Mouse (Mus musculus): ENCODE measurements around the gene Dpm1. TPM values are rescaled to one million over a fixed set of nuclear protein-coding genes. Genes with fewer than 3 reads are reported as not detected.

Dpm1 gene
- polyA plus RNA-seq, 1 experiment: 155 TPM

DNA sequence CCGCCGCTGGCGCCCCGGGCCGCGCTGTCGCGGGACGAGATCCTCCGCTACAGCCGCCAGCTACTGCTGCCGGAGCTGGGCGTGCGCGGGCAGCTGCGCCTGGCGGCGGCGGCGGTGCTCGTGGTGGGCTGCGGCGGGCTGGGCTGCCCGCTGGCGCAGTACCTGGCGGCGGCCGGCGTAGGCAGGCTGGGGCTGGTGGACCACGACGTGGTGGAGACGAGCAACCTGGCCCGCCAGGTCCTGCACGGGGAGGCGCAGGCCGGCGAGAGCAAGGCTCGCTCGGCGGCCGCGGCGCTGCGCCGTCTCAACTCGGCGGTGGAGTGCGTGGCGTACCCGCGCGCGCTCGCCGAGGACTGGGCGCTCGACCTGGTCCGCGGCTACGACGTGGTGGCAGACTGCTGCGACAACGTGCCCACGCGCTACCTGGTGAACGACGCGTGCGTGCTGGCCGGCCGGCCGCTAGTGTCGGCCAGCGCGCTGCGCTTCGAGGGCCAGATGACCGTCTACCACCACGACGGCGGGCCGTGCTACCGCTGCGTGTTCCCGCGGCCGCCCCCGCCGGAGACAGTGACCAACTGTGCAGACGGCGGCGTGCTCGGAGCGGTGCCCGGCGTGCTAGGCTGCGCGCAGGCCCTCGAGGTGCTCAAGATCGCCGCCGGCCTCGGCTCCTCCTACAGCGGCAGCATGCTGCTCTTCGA lies 531 bp upstream of the Dpm1 start:
- Histone ChIP-seq H3K4me1 (peaks cover 58% of the 10 kb centered on the region), H3K36me3 (replicated peaks; ENCODE audit: low read length) (peaks cover 39% of the 10 kb centered on the region), H3K27me3 (replicated peaks) (peaks cover 4% of the 10 kb centered on the region), H3K9me3 (no peaks in the 10 kb centered on the region), H3K4me3 (replicated peaks) (peak overlapping the region; percentile 99)
- no peak for TF ChIP-seq FLI1 (IDR thresholded peaks at IDR 0.05; ENCODE audit: low read length)
- no peak for TF ChIP-seq GATA1 (IDR thresholded peaks at IDR 0.05; ENCODE audit: borderline replicate concordance, low read length)

DNA sequence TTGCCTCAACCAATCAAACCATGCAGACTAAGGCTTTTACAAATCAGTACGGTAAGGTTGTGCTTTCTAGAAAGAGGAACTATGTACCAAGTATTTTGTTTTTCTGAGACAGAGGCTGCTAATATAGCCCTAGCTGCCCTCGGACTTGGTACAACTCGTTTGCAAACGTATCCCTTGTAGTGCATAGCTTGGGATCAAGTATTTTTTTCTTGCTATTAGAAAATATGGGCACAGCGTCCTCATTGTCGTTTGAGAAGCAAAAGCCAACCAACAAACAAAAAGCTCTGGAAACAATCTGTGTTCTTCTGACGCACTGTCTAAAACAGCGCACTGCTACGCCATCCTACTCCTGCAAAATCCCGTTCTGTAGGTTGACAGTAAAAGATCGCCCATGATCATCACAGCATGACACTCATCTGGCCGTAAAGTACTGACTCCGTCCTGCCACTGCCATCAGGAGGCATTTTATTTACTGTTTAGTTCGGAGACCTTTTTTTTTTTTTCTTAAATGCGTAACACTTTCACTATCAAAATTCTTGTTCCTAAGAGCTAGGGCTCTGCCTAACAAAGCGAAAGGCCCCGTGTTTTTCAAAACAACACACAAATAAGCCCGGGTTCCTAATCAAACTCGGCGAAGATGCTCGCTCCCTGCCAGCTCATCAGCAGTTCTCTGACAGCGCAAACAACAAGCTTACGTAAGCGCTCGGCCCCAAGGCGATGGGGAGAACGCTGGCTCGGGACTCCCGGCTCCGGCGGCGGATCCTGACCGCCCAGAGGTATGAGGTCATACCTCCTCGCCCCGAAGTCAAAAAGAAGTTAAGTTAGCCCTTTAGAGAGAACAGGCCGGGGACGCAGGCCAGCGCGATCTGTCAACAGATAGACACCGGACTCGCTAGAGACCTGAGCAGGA lies 1.0 kb downstream of the Dpm1 start:
- TF ChIP-seq FLI1 (IDR thresholded peaks at IDR 0.05; ENCODE audit: low read length): no peak
- TF ChIP-seq GATA1 (IDR thresholded peaks at IDR 0.05; ENCODE audit: borderline replicate concordance, low read length): no peak
- H3K36me3 ChIP-seq (replicated peaks; ENCODE audit: low read length): peaks cover 55% of the 10 kb centered on the region
- peaks cover 70% of the 10 kb centered on the region for H3K4me1 ChIP-seq

DNA sequence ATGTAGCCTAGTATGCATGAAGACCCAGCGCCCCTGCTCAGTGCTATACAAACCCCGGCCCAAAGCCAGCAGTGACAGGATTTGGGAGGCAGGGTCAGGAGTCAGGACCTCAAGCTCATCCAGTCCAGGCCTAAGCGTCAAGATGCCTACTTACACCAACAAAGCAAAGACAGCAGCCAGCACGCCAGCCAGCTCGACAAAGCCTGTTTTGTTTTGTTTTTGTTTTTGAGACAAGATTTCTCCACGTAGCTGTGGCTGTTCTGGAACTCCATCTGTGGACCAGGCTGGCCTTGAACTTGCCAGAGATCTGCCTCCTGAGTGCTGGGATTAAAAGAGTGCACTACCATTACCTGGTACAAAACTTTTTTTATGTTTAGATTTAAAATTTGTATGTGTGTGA lies 7.1 kb downstream of the Dpm1 start:
- Histone ChIP-seq H3K9me3 (no peaks in the 10 kb centered on the region), H3K27me3 (replicated peaks) (no peaks in the 10 kb centered on the region), H3K4me3 (replicated peaks) (no peak overlapping the region), H3K4me1 (peaks cover 64% of the 10 kb centered on the region), H3K36me3 (replicated peaks; ENCODE audit: low read length) (peaks cover 84% of the 10 kb centered on the region)
- TF ChIP-seq FLI1 (IDR thresholded peaks at IDR 0.05; ENCODE audit: low read length) (no peak), GATA1 (IDR thresholded peaks at IDR 0.05; ENCODE audit: borderline replicate concordance, low read length) (no peak)

More for the DNA sequence above, 1.0 kb downstream of the Dpm1 start:
- Histone ChIP-seq H3K27me3 (replicated peaks) (no peaks in the 10 kb centered on the region), H3K9me3 (no peaks in the 10 kb centered on the region), H3K4me3 (replicated peaks) (peak overlapping the region; percentile 99)

DNA sequence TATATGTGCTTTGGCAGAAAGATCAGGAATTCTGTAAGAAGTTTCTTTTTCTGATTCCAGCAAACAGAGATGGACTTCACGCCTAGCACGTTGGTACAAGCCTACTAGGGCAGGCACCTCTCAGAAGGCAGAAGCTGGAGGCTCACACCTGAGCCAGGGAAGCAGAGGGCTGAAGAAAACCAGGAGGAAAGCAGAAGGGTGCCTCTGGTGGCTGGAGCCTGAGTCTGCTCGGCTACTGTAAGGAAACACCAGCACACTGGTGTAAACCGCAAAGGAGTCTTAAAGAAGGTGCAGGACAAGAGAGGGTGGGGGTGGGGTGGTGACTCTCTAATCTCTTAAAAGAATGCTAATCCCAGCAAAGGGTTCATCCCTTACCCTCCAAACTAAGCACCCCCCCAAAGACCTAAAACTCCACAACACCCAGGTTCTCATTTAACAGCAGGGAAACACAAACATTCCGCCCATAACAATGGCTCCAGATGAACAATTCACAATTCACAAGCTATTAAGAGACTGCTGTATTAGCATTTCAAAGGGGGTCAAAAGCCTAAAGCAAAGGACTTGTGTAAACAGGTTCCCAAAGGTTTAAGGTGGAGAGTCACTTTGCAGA lies 16.5 kb downstream of the Dpm1 start:
- Histone ChIP-seq H3K4me3 (replicated peaks) (no peak overlapping the region), H3K27me3 (replicated peaks) (no peaks in the 10 kb centered on the region), H3K4me1 (peaks cover 50% of the 10 kb centered on the region), H3K9me3 (no peaks in the 10 kb centered on the region), H3K36me3 (replicated peaks; ENCODE audit: low read length) (peaks cover 95% of the 10 kb centered on the region)
- TF ChIP-seq GATA1 (IDR thresholded peaks at IDR 0.05; ENCODE audit: borderline replicate concordance, low read length) (no peak), FLI1 (IDR thresholded peaks at IDR 0.05; ENCODE audit: low read length) (no peak)

DNA sequence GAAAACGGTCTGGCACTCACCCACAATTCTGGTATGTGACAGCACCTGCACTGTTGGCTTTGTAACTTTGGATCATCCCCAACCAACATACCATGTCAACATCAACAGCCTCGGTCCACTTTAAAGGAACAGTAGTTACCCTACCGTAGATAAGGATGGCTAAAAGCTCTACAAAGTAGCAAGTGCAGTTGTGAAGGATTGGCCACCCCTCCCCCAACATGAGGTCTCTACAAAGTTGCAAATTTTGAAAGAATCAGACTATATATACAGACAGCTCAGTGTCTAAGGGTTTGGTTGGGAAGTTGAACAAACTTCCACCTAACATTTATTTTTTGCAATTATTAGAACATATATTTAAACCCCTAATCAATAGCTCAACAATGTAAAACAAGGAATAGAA lies 22.5 kb downstream of the Dpm1 start:
- Histone ChIP-seq H3K27me3 (replicated peaks) (no peaks in the 10 kb centered on the region), H3K36me3 (replicated peaks; ENCODE audit: low read length) (peaks cover 77% of the 10 kb centered on the region)

GRCm38 (mm10) chr2:168206725-168207644 lies 23.4 kb downstream of the Dpm1 start, which contains the start of gene Adnp:
Adnp (minus strand) TSS chr2:168207112.
- no peaks in the 10 kb centered on the region for H3K9me3 ChIP-seq
- H3K27me3 ChIP-seq (replicated peaks): no peaks in the 10 kb centered on the region
- peaks cover 72% of the 10 kb centered on the region for H3K36me3 ChIP-seq (replicated peaks; ENCODE audit: low read length)
- H3K4me1 ChIP-seq: peaks cover 58% of the 10 kb centered on the region
- peak within 1 kb of the TSS; percentile 99 for H3K4me3 ChIP-seq (replicated peaks)
- TF ChIP-seq GATA1 (IDR thresholded peaks at IDR 0.05; ENCODE audit: borderline replicate concordance, low read length) (no peak), FLI1 (IDR thresholded peaks at IDR 0.05; ENCODE audit: low read length) (no peak)

More for the DNA sequence above, 22.5 kb downstream of the Dpm1 start:
- no peak for TF ChIP-seq GATA1 (IDR thresholded peaks at IDR 0.05; ENCODE audit: borderline replicate concordance, low read length)
- no peak for TF ChIP-seq FLI1 (IDR thresholded peaks at IDR 0.05; ENCODE audit: low read length)
- H3K9me3 ChIP-seq: no peaks in the 10 kb centered on the region
- peak overlapping the region; percentile 99 for H3K4me3 ChIP-seq (replicated peaks)
- peaks cover 58% of the 10 kb centered on the region for H3K4me1 ChIP-seq

DNA sequence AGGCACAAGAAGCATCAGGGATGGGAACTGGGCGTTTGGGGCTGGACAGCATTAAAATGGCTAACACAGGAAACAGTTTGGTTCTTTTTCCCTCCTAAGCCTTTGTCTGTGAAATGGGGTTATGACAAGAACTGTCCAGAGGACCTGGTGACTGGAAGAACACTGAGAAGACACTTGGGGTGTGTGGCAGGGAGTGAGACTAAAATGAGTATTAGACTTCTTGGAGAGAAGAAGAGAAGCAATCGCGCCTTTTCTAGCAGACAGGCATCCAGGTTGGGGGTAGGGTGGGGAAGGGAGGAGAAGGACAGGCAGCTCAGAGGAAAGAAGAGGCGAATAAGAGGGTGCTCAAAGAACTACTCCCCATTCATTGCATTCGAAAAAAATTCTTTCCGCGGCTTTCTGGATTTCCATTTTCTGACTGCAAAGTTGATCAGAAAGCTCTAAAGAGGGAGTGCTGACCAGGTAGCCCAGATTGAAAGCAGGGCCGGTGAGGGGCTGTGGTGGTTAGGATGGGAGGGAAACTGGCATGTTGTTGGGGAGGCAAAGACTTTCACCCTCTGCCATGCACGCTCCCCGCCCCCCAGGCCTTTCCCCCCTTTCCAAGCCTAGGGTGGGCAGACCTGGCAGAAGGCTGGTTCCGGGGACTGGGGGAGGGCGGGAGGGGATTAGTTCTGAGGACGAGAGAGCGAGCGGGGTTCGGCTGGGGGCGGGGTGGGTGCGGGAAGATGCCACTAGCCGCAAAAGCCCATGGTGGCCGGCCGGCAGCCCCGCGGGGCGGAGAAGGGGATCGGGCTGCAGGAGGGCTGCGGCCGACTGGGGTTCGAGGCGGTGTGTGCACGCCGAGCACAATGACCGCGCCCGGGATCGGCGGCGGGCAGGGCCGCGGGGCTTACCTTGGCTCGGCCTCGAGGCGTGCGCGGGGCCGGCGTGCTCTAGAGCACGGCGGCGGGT lies 24.4 kb downstream of the Dpm1 start:
- Histone ChIP-seq H3K4me1 (peaks cover 64% of the 10 kb centered on the region), H3K36me3 (replicated peaks; ENCODE audit: low read length) (peaks cover 68% of the 10 kb centered on the region), H3K9me3 (no peaks in the 10 kb centered on the region), H3K4me3 (replicated peaks) (peak overlapping the region; percentile 99), H3K27me3 (replicated peaks) (no peaks in the 10 kb centered on the region)
- TF ChIP-seq GATA1 (IDR thresholded peaks at IDR 0.05; ENCODE audit: borderline replicate concordance, low read length) (no peak), FLI1 (IDR thresholded peaks at IDR 0.05; ENCODE audit: low read length) (no peak)

- Histone ChIP-seq H3K4me3 (replicated peaks) (peak overlapping the region; percentile 99), H3K9me3 (no peaks in the 10 kb centered on the region), H3K36me3 (replicated peaks; ENCODE audit: low read length) (peaks cover 64% of the 10 kb centered on the region), H3K27me3 (replicated peaks) (no peaks in the 10 kb centered on the region), H3K4me1 (peaks cover 68% of the 10 kb centered on the region)
- TF ChIP-seq GATA1 (IDR thresholded peaks at IDR 0.05; ENCODE audit: borderline replicate concordance, low read length) (no peak), FLI1 (IDR thresholded peaks at IDR 0.05; ENCODE audit: low read length) (0 out of 2 replicates have a peak, but pooled peaks have one; percentile 17)
Observed at GRCm38 (mm10) chr2:168205265-168205664, 25.1 kb downstream of the Dpm1 start.

Measured in megakaryocyte, embryonic 14.5 days (primary cell).